Mouse (Mus musculus) hindbrain, embryonic 15.5 days (tissue): ENCODE data around the gene Kcng4. TPM values are rescaled to one million over a fixed set of nuclear protein-coding genes. Genes with fewer than 3 reads are reported as not detected.
A peak's percentile ranks its signal among the peaks of the same experiment; 100 is the strongest.

ENCODE experiments used
- ATAC-seq: fragments of 200-750 bp; cut with Nextera tagmentation; 2 replicates; pipeline ENCODE4 v1.8.0; 2017; ENCODE audit warnings: low read depth, moderate number of reproducible peaks, moderate TSS enrichment; ENCODE audit not compliant: low FRiP score
- H3K27ac ChIP-seq: fragments of 300-500 bp; sonication (generic); replicated peaks from 2 replicates; pipeline ENCODE4 v1.5.1; 2015; ENCODE audit warnings: mild to moderate bottlenecking, inconsistent platforms
- H3K27me3 ChIP-seq: fragments of 300-500 bp; sonication (generic); 2 replicates; pipeline ENCODE4 v1.6.1; 2015; ENCODE audit warnings: control low read depth, inconsistent platforms
- H3K36me3 ChIP-seq: fragments of 300-500 bp; sonication (generic); 2 replicates; pipeline ENCODE4 v1.6.1; 2015; ENCODE audit warnings: control low read depth, inconsistent platforms
- H3K4me1 ChIP-seq: fragments of 300-500 bp; sonication (generic); replicated peaks from 2 replicates; pipeline ENCODE4 v1.6.1; 2015; ENCODE audit warnings: control low read depth, inconsistent platforms
- H3K4me2 ChIP-seq: fragments of 300-500 bp; sonication (generic); 2 replicates; pipeline ENCODE4 v1.6.1; 2015; ENCODE audit warnings: moderate library complexity, mild to moderate bottlenecking, inconsistent platforms
- H3K4me3 ChIP-seq: fragments of 300-500 bp; sonication (generic); 2 replicates; pipeline ENCODE4 v1.5.1; 2015; ENCODE audit warnings: mild to moderate bottlenecking, inconsistent platforms
- H3K9ac ChIP-seq: fragments of 300-500 bp; sonication (generic); 2 replicates; pipeline ENCODE4 v1.6.1; 2015; ENCODE audit warnings: inconsistent platforms
- H3K9me3 ChIP-seq: fragments of 300-500 bp; sonication (generic); 2 replicates; pipeline ENCODE4 v1.6.1; 2016; ENCODE audit warnings: control low read depth, inconsistent platforms
- WGBS: fragments of 180-500 bp; shearing (Covaris S2); methylation state at CpG from one replicate; pipeline ENCODE4 v1.1.7; 2015; 5-methylcytosine and 5-hydroxymethylcytosine counted together
- polyA plus RNA-seq: library from polyadenylated mRNA; unstranded; fragments of >200 nt; fragmentation: Nextera tagmentation; extraction: Ambion mirVana; gene quantifications from 2 replicates; pipeline ENCODE4 v1.2.1, GENCODE M21; 2015

Kcng4 gene
- polyA plus RNA-seq, 1 experiment from 2014 or later = 0.10 TPM

- Histone ChIP-seq H3K4me3 (no peak overlapping the region), H3K9me3 (no peaks in the 10 kb centered on the region), H3K4me2 (no peak overlapping the region), H3K36me3 (no peaks in the 10 kb centered on the region), H3K27me3 (0 out of 2 replicates have a peak, but pooled peaks cover under 1% of the 10 kb centered on the region), H3K4me1 (peaks cover 10% of the 10 kb centered on the region), H3K27ac (no peak overlapping the region), H3K9ac (no peak overlapping the region)
- ATAC-seq = no peak
- 58% methylated on average over 11 of the region's 11 CpGs for WGBS
Observed at GRCm38 (mm10) chr8:119663440-119663839, 28.0 kb upstream of the Kcng4 start.

- Histone ChIP-seq H3K27me3 (no peaks in the 10 kb centered on the region), H3K9ac (no peak overlapping the region), H3K4me3 (no peak overlapping the region), H3K27ac (no peak overlapping the region), H3K36me3 (no peaks in the 10 kb centered on the region), H3K4me1 (peaks cover 10% of the 10 kb centered on the region), H3K9me3 (no peaks in the 10 kb centered on the region), H3K4me2 (no peak overlapping the region)
- whole genome bisulfite sequencing = 69% methylated on average over 6 of the region's 6 CpGs
- ATAC-seq = no peak
Observed at GRCm38 (mm10) chr8:119661892-119662291, 26.4 kb upstream of the Kcng4 start.

- H3K4me1 ChIP-seq = peaks cover 10% of the 10 kb centered on the region
- peak; percentile 71; the same call in 1 of the 2 replicates for ATAC-seq
- H3K36me3 ChIP-seq = no peaks in the 10 kb centered on the region
- WGBS = 2% methylated on average over 9 of the region's 9 CpGs
- no peak overlapping the region for H3K4me3 ChIP-seq
- no peak overlapping the region for H3K9ac ChIP-seq
- 0 out of 2 replicates have a peak overlapping the region, but pooled peaks have one; percentile 25 for H3K27ac ChIP-seq
- no peaks in the 10 kb centered on the region for H3K9me3 ChIP-seq
- H3K4me2 ChIP-seq = no peak overlapping the region
- no peaks in the 10 kb centered on the region for H3K27me3 ChIP-seq
Observed at GRCm38 (mm10) chr8:119661081-119661480, 25.6 kb upstream of the Kcng4 start.

GRCm38 (mm10) chr8:119656709-119657464 is 21.4 kb upstream of the Kcng4 start:
- WGBS = 52% methylated on average over 5 of the region's 5 CpGs

GRCm38 (mm10) chr8:119651324-119651723 is 15.8 kb upstream of the Kcng4 start:
- WGBS = 81% methylated on average over 2 of the region's 2 CpGs
- H3K9ac ChIP-seq = no peak overlapping the region
- H3K4me3 ChIP-seq = no peak overlapping the region
- H3K4me2 ChIP-seq = no peak overlapping the region
- no peak overlapping the region for H3K27ac ChIP-seq
- no peaks in the 10 kb centered on the region for H3K27me3 ChIP-seq
- H3K4me1 ChIP-seq = no peaks in the 10 kb centered on the region; the same call in 1 of the 2 replicates
- ATAC-seq = no peak
- H3K36me3 ChIP-seq = no peaks in the 10 kb centered on the region
- no peaks in the 10 kb centered on the region for H3K9me3 ChIP-seq

More at GRCm38 (mm10) chr8:119656709-119657464, 21.4 kb upstream of the Kcng4 start:
- no peaks in the 10 kb centered on the region for H3K9me3 ChIP-seq
- no peaks in the 10 kb centered on the region for H3K27me3 ChIP-seq
- no peaks in the 10 kb centered on the region for H3K36me3 ChIP-seq
- H3K4me1 ChIP-seq = peaks cover 10% of the 10 kb centered on the region
- ATAC-seq = no peak
- no peak overlapping the region for H3K9ac ChIP-seq
- no peak overlapping the region for H3K4me2 ChIP-seq
- H3K4me3 ChIP-seq = no peak overlapping the region
- H3K27ac ChIP-seq = no peak overlapping the region

- peaks cover 21% of the 10 kb centered on the region for H3K4me1 ChIP-seq
- no peak overlapping the region for H3K9ac ChIP-seq
- no peaks in the 10 kb centered on the region for H3K27me3 ChIP-seq
- H3K27ac ChIP-seq = no peak overlapping the region
- ATAC-seq = no peak
- H3K9me3 ChIP-seq = no peaks in the 10 kb centered on the region
- no peaks in the 10 kb centered on the region for H3K36me3 ChIP-seq
- H3K4me2 ChIP-seq = no peak overlapping the region
- no peak overlapping the region for H3K4me3 ChIP-seq
- 87% methylated on average over 7 of the region's 7 CpGs for WGBS
Observed at GRCm38 (mm10) chr8:119646846-119647245, 11.4 kb upstream of the Kcng4 start.

GRCm38 (mm10) chr8:119646197-119646596 is 10.7 kb upstream of the Kcng4 start:
- Histone ChIP-seq H3K9ac (no peak overlapping the region), H3K9me3 (no peaks in the 10 kb centered on the region), H3K27ac (peak overlapping the region; percentile 75; the same call in 1 of the 2 replicates), H3K27me3 (no peaks in the 10 kb centered on the region), H3K4me2 (no peak overlapping the region), H3K4me3 (no peak overlapping the region), H3K36me3 (no peaks in the 10 kb centered on the region), H3K4me1 (peaks cover 21% of the 10 kb centered on the region)
- ATAC-seq = no peak
- 80% methylated on average over 3 of the region's 3 CpGs for WGBS

- Histone ChIP-seq H3K27me3 (no peaks in the 10 kb centered on the region), H3K4me3 (no peak overlapping the region), H3K4me1 (peaks cover 21% of the 10 kb centered on the region), H3K9me3 (no peaks in the 10 kb centered on the region), H3K4me2 (0 out of 2 replicates have a peak overlapping the region, but pooled peaks have one; percentile 1), H3K9ac (no peak overlapping the region), H3K36me3 (no peaks in the 10 kb centered on the region), H3K27ac (peak overlapping the region; percentile 75)
- ATAC-seq = peak; percentile 73
- 37% methylated on average over 18 of the region's 18 CpGs for WGBS
Observed at GRCm38 (mm10) chr8:119644981-119645597, 9.6 kb upstream of the Kcng4 start.

GRCm38 (mm10) chr8:119644429-119644960 is 9.0 kb upstream of the Kcng4 start:
- Histone ChIP-seq H3K9me3 (no peaks in the 10 kb centered on the region), H3K27me3 (no peaks in the 10 kb centered on the region), H3K27ac (peak overlapping the region; percentile 75), H3K4me1 (peaks cover 21% of the 10 kb centered on the region), H3K9ac (no peak overlapping the region), H3K4me2 (no peak overlapping the region), H3K4me3 (no peak overlapping the region), H3K36me3 (no peaks in the 10 kb centered on the region)
- ATAC-seq = 0 out of 2 replicates have a peak, but pooled peaks have one; percentile 28
- 59% methylated on average over 17 of the region's 17 CpGs for WGBS

GRCm38 (mm10) chr8:119642960-119643359 is 7.5 kb upstream of the Kcng4 start:
- WGBS = 90% methylated on average over 1 of the region's 1 CpGs
- no peak overlapping the region for H3K4me3 ChIP-seq
- H3K9me3 ChIP-seq = no peaks in the 10 kb centered on the region
- no peak overlapping the region for H3K4me2 ChIP-seq
- peaks cover 21% of the 10 kb centered on the region for H3K4me1 ChIP-seq
- H3K9ac ChIP-seq = no peak overlapping the region
- H3K36me3 ChIP-seq = no peaks in the 10 kb centered on the region
- H3K27me3 ChIP-seq = no peaks in the 10 kb centered on the region
- no peak overlapping the region for H3K27ac ChIP-seq
- no peak for ATAC-seq

- no peak overlapping the region for H3K9ac ChIP-seq
- H3K4me2 ChIP-seq = no peak overlapping the region
- no peaks in the 10 kb centered on the region for H3K36me3 ChIP-seq
- no peaks in the 10 kb centered on the region for H3K27me3 ChIP-seq
- no peak overlapping the region for H3K4me3 ChIP-seq
- H3K4me1 ChIP-seq = peaks cover 21% of the 10 kb centered on the region
- no peaks in the 10 kb centered on the region for H3K9me3 ChIP-seq
- H3K27ac ChIP-seq = no peak overlapping the region
- 87% methylated on average over 5 of the region's 5 CpGs for WGBS
- no peak for ATAC-seq
Observed at GRCm38 (mm10) chr8:119641058-119641457, 5.6 kb upstream of the Kcng4 start.

- Histone ChIP-seq H3K9ac (no peak overlapping the region), H3K36me3 (no peaks in the 10 kb centered on the region), H3K27me3 (no peaks in the 10 kb centered on the region), H3K4me2 (no peak overlapping the region), H3K27ac (no peak overlapping the region), H3K4me3 (no peak overlapping the region), H3K9me3 (no peaks in the 10 kb centered on the region), H3K4me1 (peaks cover 15% of the 10 kb centered on the region)
- 62% methylated on average over 7 of the region's 7 CpGs for WGBS
- ATAC-seq = no peak
Observed at GRCm38 (mm10) chr8:119639798-119640197, 4.3 kb upstream of the Kcng4 start.
